Mouse (Mus musculus) embryonic facial prominence, embryonic 12.5 days (tissue): Measurements from ENCODE around the gene Sds. TPM values are rescaled to one million over a fixed set of nuclear protein-coding genes. Genes with fewer than 3 reads are reported as not detected.

Experiments used
- ATAC-seq: fragments of 200-750 bp; cut with Nextera tagmentation; 2 replicates; pipeline ENCODE4 v1.8.0; 2017; ENCODE audit not compliant: insufficient number of reproducible peaks, insufficient read depth, low FRiP score, low TSS enrichment
- H3K27ac ChIP-seq: fragments of 300-500 bp; sonication (generic); 2 replicates; pipeline ENCODE4 v1.5.1; 2016; ENCODE audit warnings: mild to moderate bottlenecking
- H3K27me3 ChIP-seq: fragments of 300-500 bp; sonication (generic); 2 replicates; pipeline ENCODE4 v1.6.1; 2016; ENCODE audit warnings: mild to moderate bottlenecking, moderate library complexity
- H3K36me3 ChIP-seq: fragments of 300-500 bp; sonication (generic); 2 replicates; pipeline ENCODE4 v1.6.1; 2016; ENCODE audit warnings: mild to moderate bottlenecking
- H3K4me1 ChIP-seq: fragments of 300-500 bp; sonication (generic); 2 replicates; pipeline ENCODE4 v1.6.1; 2016
- H3K4me2 ChIP-seq: fragments of 300-500 bp; sonication (generic); replicated peaks from 2 replicates; pipeline ENCODE4 v1.6.1; 2016; ENCODE audit warnings: mild to moderate bottlenecking, moderate library complexity
- H3K4me3 ChIP-seq: fragments of 300-500 bp; sonication (generic); 2 replicates; pipeline ENCODE4 v1.5.1; 2016; ENCODE audit warnings: mild to moderate bottlenecking
- H3K9ac ChIP-seq: fragments of 300-500 bp; sonication (generic); 2 replicates; pipeline ENCODE4 v1.6.1; 2016; ENCODE audit warnings: mild to moderate bottlenecking, moderate library complexity
- H3K9me3 ChIP-seq: fragments of 300-500 bp; sonication (generic); 2 replicates; pipeline ENCODE4 v1.6.1; 2016; ENCODE audit warnings: mild to moderate bottlenecking, moderate library complexity
- WGBS: fragments of 180-500 bp; shearing (Covaris S2); methylation state at CpG from one replicate; pipeline ENCODE4 v1.1.7; 2016; 5-methylcytosine and 5-hydroxymethylcytosine counted together
- polyA plus RNA-seq: library from polyadenylated mRNA; unstranded; fragments of >200 nt; fragmentation: Nextera tagmentation; extraction: Ambion mirVana; gene quantifications from 2 replicates; pipeline ENCODE4 v1.2.1, GENCODE M21; 2016

Sds gene
- polyA plus RNA-seq, 1 experiment from 2014 or later = not detected

GRCm38 (mm10) chr5:120468830-120469229 is 7.5 kb upstream of the Sds start:
- ATAC-seq = no peak
- H3K9ac ChIP-seq = no peak overlapping the region
- no peaks in the 10 kb centered on the region for H3K4me1 ChIP-seq
- H3K27ac ChIP-seq = no peak overlapping the region
- H3K36me3 ChIP-seq = no peaks in the 10 kb centered on the region
- H3K4me2 ChIP-seq = no peak overlapping the region
- H3K4me3 ChIP-seq = no peak overlapping the region
- WGBS = 77% methylated on average over 6 of the region's 6 CpGs
- no peaks in the 10 kb centered on the region for H3K9me3 ChIP-seq
- no peaks in the 10 kb centered on the region for H3K27me3 ChIP-seq

- H3K27ac ChIP-seq = no peak overlapping the region
- H3K27me3 ChIP-seq = no peaks in the 10 kb centered on the region
- 42% methylated on average over 4 of the region's 4 CpGs for WGBS
- no peak overlapping the region for H3K9ac ChIP-seq
- ATAC-seq = no peak; the same call in 1 of the 2 replicates
- H3K4me3 ChIP-seq = no peak overlapping the region
- no peaks in the 10 kb centered on the region for H3K9me3 ChIP-seq
- no peaks in the 10 kb centered on the region for H3K4me1 ChIP-seq
- H3K36me3 ChIP-seq = no peaks in the 10 kb centered on the region
- no peak overlapping the region for H3K4me2 ChIP-seq
Measured at GRCm38 (mm10) chr5:120471538-120471937, 4.8 kb upstream of the Sds start.

DNA sequence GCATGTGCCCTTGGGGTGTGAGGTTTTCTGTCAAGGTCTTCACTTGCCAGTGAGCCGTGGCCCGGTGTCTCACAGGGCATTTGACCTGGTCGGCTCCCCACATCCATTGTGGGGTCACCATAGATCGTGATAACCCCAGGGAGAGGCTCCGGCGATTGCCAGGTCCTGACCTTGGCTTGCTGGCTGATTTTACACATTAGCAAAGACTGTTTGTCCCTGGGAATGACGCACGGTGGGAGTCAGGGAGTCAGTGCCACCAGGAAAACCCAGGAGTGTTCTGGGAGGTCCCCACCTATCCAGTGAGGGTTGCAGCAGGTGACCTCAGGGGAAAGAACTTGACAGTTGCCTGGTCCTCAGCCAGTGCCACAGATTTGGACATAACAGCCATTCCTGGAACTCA is 3.6 kb upstream of the Sds start, which contains the start of gene Sdsl:
TSS of gene Sdsl (minus strand) at position 41 of the 400 bp plus-strand sequence.
- H3K4me2 ChIP-seq = no peak within 1 kb of the TSS
- no peaks in the 10 kb centered on the region for H3K4me1 ChIP-seq
- peaks cover 3% of the 10 kb centered on the region; the same call in 1 of the 2 replicates for H3K27me3 ChIP-seq
- 79% methylated on average over 8 of the region's 8 CpGs for WGBS
- H3K4me3 ChIP-seq = no peak within 1 kb of the TSS
- H3K27ac ChIP-seq = no peak within 1 kb of the TSS
- ATAC-seq = no peak
- no peaks in the 10 kb centered on the region for H3K36me3 ChIP-seq
- H3K9me3 ChIP-seq = no peaks in the 10 kb centered on the region
- no peak within 1 kb of the TSS for H3K9ac ChIP-seq

GRCm38 (mm10) chr5:120473361-120473760 is 3.0 kb upstream of the Sds start:
- no peak overlapping the region for H3K9ac ChIP-seq
- no peak overlapping the region for H3K27ac ChIP-seq
- H3K27me3 ChIP-seq = peaks cover 3% of the 10 kb centered on the region; the same call in 1 of the 2 replicates
- H3K36me3 ChIP-seq = no peaks in the 10 kb centered on the region
- no peak for ATAC-seq
- no peak overlapping the region for H3K4me3 ChIP-seq
- 84% methylated on average over 2 of the region's 2 CpGs for WGBS
- H3K4me1 ChIP-seq = no peaks in the 10 kb centered on the region
- H3K9me3 ChIP-seq = no peaks in the 10 kb centered on the region
- no peak overlapping the region for H3K4me2 ChIP-seq

GRCm38 (mm10) chr5:120475861-120476260 is 465 bp upstream of the Sds start:
- Histone ChIP-seq H3K4me3 (no peak overlapping the region), H3K9ac (no peak overlapping the region), H3K27me3 (peaks cover 3% of the 10 kb centered on the region; the same call in 1 of the 2 replicates), H3K27ac (no peak overlapping the region), H3K4me1 (no peaks in the 10 kb centered on the region), H3K9me3 (no peaks in the 10 kb centered on the region), H3K4me2 (no peak overlapping the region), H3K36me3 (no peaks in the 10 kb centered on the region)
- 50% methylated on average over 8 of the region's 8 CpGs for WGBS
- no peak for ATAC-seq

- ATAC-seq = no peak
Measured at GRCm38 (mm10) chr5:120477993-120478392, 1.7 kb downstream of the Sds start.

DNA sequence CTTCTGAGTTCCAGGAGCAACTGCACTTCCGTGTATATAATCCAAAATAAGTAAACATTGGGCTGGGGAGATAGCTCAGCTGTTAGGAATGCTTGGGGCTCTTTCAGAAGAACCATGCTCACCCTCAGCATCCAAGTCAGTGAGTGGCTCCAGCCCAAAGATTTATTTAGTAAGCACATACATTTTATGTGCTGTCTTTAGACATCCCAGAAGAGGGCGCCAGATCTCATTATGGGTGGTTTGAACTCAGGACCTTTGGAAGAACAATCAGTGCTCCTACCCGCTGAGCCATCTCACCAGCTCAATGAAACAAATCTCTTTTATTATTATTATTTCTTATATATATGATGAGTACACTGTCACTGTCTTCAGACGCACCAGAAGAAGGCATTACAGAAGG is 3.2 kb downstream of the Sds start:
- Histone ChIP-seq H3K4me1 (no peaks in the 10 kb centered on the region), H3K4me2 (no peak overlapping the region), H3K9ac (no peak overlapping the region), H3K4me3 (no peak overlapping the region), H3K9me3 (no peaks in the 10 kb centered on the region), H3K27me3 (peaks cover 3% of the 10 kb centered on the region; the same call in 1 of the 2 replicates), H3K27ac (no peak overlapping the region), H3K36me3 (0 out of 2 replicates have a peak, but pooled peaks cover 5% of the 10 kb centered on the region)
- no peak for ATAC-seq
- 67% methylated on average over 4 of the region's 4 CpGs for WGBS

More at GRCm38 (mm10) chr5:120477993-120478392, 1.7 kb downstream of the Sds start:
- Histone ChIP-seq H3K4me3 (no peak overlapping the region), H3K4me2 (no peak overlapping the region), H3K27ac (no peak overlapping the region), H3K36me3 (no peaks in the 10 kb centered on the region), H3K9me3 (no peaks in the 10 kb centered on the region), H3K4me1 (no peaks in the 10 kb centered on the region), H3K27me3 (peaks cover 3% of the 10 kb centered on the region; the same call in 1 of the 2 replicates), H3K9ac (no peak overlapping the region)
- WGBS = 92% methylated on average over 5 of the region's 5 CpGs

DNA sequence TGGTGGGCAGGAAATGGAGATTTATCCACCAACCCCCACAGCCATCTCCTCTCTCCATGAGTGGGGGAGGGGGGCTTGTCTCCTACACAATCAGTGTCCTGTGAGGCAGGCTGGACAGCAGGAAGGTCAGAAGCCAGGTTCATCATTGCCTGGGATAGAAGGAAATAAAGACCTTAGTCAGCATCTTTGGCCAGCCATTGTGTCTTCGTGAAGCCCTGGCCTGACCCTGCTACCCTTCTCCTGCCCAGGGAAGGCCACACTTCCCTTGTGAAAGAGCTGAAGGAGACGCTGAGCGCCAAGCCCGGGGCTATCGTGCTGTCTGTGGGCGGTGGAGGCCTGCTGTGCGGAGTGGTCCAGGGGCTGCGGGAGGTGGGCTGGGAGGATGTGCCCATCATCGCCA is 4.9 kb downstream of the Sds start:
- no peak overlapping the region for H3K4me3 ChIP-seq
- H3K9me3 ChIP-seq = no peaks in the 10 kb centered on the region
- ATAC-seq = no peak
- peaks cover 3% of the 10 kb centered on the region; the same call in 1 of the 2 replicates for H3K27me3 ChIP-seq
- H3K27ac ChIP-seq = no peak overlapping the region
- H3K4me2 ChIP-seq = no peak overlapping the region
- no peaks in the 10 kb centered on the region for H3K4me1 ChIP-seq
- peaks cover 22% of the 10 kb centered on the region for H3K36me3 ChIP-seq
- no peak overlapping the region for H3K9ac ChIP-seq
- 61% methylated on average over 9 of the region's 9 CpGs for WGBS

DNA sequence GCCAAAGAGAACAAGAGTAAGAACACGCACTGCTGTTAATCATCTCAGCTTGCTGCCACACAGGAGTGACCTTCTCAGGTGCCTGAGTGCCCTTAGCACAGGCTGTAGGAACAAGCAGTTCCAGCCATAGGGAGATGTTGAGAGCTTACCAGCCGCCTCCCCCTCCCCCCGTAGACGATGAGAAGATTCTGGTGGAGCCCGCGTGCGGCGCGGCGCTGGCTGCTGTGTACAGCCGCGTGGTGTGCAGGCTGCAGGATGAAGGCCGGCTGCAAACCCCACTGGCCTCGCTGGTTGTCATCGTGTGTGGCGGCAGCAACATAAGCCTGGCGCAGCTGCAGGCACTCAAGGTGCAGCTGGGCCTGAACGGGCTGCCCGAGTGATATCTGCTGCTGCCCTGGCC is 7.1 kb downstream of the Sds start:
- Histone ChIP-seq H3K27ac (no peak overlapping the region), H3K9ac (no peak overlapping the region), H3K27me3 (no peaks in the 10 kb centered on the region), H3K4me2 (no peak overlapping the region), H3K36me3 (peaks cover 39% of the 10 kb centered on the region), H3K9me3 (no peaks in the 10 kb centered on the region), H3K4me1 (no peaks in the 10 kb centered on the region), H3K4me3 (no peak overlapping the region)
- ATAC-seq = no peak
- 88% methylated on average over 19 of the region's 19 CpGs for WGBS

DNA sequence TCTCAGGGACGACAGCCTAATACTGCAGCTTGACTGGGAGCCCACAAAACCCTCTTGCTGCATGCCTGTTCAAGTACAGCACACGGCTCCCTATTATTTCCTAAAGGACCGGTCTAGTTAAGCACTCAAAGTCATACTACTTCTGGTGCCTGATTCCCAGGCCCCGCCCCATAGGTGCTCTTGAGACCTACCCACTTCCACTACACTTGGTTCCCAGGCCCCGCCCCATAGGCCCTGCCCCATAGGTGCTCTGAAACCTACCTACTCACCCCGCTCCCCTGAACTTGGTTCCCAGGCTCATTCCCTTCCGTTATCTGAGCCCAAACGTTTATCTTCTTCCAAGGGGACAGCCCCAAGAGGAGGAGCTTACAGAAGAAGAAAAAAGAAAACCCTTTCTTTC is 11.5 kb downstream of the Sds start:
- no peaks in the 10 kb centered on the region for H3K27me3 ChIP-seq
- H3K9me3 ChIP-seq = no peaks in the 10 kb centered on the region
- 86% methylated on average over 8 of the region's 8 CpGs for WGBS
- H3K4me1 ChIP-seq = no peaks in the 10 kb centered on the region
- H3K4me3 ChIP-seq = no peak overlapping the region
- no peak overlapping the region for H3K27ac ChIP-seq
- ATAC-seq = no peak
- H3K9ac ChIP-seq = no peak overlapping the region
- no peak overlapping the region for H3K4me2 ChIP-seq
- H3K36me3 ChIP-seq = peaks cover 68% of the 10 kb centered on the region

DNA sequence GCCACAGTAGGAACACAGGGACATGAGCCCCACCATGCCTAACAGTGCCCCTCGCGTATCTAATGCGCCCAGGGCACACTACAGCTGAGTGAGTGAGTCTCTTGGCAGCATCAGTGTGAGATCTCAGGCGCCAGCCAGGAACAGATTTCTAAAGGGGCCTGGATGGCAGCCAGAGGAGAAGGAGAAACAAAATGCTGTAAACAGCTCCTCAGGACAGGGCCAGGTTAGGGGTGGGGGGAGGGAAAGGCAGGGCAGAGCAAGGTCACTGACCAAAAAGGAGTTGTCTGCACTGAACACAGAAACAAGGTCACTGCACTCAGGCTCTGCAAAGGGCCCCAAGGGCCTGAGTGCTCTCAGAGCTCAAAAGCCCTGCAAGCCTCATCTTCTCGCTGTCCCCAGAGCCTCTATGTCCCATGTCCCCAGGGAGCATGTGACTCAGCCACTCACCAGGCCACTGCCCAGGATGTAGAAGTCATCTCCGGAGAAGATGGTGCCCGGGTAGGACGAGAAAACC is 14.4 kb downstream of the Sds start:
- H3K36me3 ChIP-seq = peaks cover 61% of the 10 kb centered on the region
- H3K4me3 ChIP-seq = no peak overlapping the region
- H3K9ac ChIP-seq = no peak overlapping the region
- H3K9me3 ChIP-seq = no peaks in the 10 kb centered on the region
- no peak overlapping the region for H3K27ac ChIP-seq
- no peak for ATAC-seq
- no peak overlapping the region for H3K4me2 ChIP-seq
- WGBS = 83% methylated on average over 8 of the region's 8 CpGs
- no peaks in the 10 kb centered on the region for H3K4me1 ChIP-seq
- no peaks in the 10 kb centered on the region for H3K27me3 ChIP-seq

- H3K9me3 ChIP-seq = no peaks in the 10 kb centered on the region
- no peaks in the 10 kb centered on the region for H3K4me1 ChIP-seq
- ATAC-seq = no peak
- 57% methylated on average over 11 of the region's 11 CpGs for WGBS
- H3K27me3 ChIP-seq = no peaks in the 10 kb centered on the region
- H3K9ac ChIP-seq = no peak overlapping the region
- no peak overlapping the region for H3K4me2 ChIP-seq
- H3K36me3 ChIP-seq = peaks cover 47% of the 10 kb centered on the region
- H3K27ac ChIP-seq = no peak overlapping the region
- no peak overlapping the region for H3K4me3 ChIP-seq
Measured at GRCm38 (mm10) chr5:120492437-120492836, 16.1 kb downstream of the Sds start.
